Mouse (Mus musculus): ENCODE measurements at regions not wholly inside any gene's neighbourhood (a gene's known extent, or its start where the extent isn't known, plus 50 kb on each side); places are given as distances from the start of the nearest gene placed in this dataset.

DNA sequence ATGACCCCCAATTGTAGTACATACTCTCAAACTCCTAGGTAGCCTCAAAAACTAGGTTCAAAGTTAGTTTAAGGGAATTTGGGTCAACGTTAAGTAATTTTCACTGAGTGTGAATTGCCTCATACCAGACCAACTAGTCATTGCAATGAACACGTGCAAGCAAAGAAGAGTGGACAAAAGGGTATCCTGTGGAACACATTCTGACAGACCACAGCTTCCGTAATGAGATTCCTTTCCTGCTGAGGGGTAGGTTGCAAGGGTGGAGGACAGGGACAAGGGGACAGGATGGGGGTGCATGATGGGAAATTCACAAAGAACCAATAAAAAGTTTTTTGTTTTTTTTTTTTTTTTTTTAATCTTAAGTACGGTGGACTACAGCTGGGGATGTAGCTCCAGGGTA is 70.1 kb upstream of the Cdh6 start:
- WGBS: 71% methylated on average over 4 of the region's 4 CpGs

DNA sequence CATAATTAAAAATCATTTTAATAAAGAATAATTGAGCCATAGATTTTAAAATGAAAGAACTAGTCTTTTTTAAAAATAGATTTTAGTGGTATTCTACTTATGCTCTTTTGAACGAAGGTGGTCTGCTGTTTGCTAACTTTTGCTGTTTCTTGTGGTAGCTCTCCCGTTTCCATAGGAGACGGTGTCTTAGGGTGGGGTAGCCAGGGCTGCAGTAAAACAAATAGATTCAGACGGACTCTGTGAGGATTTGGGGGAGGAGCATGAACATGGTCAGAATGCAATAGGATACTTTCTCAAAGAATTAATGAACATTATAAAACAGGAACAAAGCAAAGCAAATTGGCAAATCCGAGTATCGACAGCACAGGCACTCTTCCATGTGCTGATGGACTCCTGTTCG is 67.5 kb upstream of the Cdh6 start:
- Histone ChIP-seq H3K36me3 (no peaks in the 10 kb centered on the region), H3K4me3 (no peak overlapping the region), H3K4me1 (replicated peaks) (0 out of 2 replicates have a peak, but pooled peaks cover 4% of the 10 kb centered on the region), H3K4me2 (no peak overlapping the region), H3K27me3 (no peaks in the 10 kb centered on the region), H3K9me3 (replicated peaks) (no peaks in the 10 kb centered on the region), H3K9ac (no peak overlapping the region), H3K27ac (no peak overlapping the region)
- WGBS: 73% methylated on average over 7 of the region's 7 CpGs
- ATAC-seq (replicated peaks; ENCODE audit: insufficient number of reproducible peaks, insufficient read depth, low FRiP score, low read depth): no peak

More for the DNA sequence above, 70.1 kb upstream of the Cdh6 start:
- ATAC-seq (replicated peaks; ENCODE audit: insufficient number of reproducible peaks, insufficient read depth, low FRiP score, low read depth): no peak
- Histone ChIP-seq H3K36me3 (no peaks in the 10 kb centered on the region), H3K4me1 (replicated peaks) (0 out of 2 replicates have a peak, but pooled peaks cover 4% of the 10 kb centered on the region), H3K9me3 (replicated peaks) (no peaks in the 10 kb centered on the region), H3K27ac (no peak overlapping the region), H3K27me3 (no peaks in the 10 kb centered on the region), H3K4me2 (no peak overlapping the region), H3K4me3 (no peak overlapping the region), H3K9ac (no peak overlapping the region)

DNA sequence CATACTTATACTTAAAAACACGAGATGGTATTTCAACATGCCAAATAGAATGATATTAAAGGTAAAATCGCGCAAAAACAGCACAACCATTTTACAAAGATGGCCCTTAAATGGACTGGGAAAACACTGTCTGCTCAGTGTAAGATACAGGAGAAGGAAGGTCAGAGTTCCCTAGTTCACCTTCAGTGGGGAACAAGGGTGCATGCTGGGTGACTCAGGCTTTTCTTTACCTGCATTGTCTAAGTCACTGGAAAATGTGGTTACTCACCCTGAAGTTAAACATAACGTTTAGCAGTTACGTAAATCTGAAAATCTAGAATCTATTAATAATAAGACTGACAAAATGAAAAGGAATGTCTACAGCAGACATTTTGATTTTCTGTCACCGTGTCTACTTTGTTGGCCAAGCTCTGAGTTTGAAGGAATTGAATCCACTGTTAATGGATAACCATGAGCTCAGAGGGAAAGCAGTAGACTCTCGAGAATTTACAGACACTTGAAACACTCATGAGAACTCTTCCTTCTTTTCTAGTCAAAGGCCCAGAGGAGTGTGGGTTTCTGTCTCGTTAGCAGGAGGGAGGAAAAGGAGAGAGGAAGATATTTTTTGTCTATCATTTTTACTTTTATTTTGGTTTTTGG is 63.5 kb upstream of the Cdh6 start:
- no peaks in the 10 kb centered on the region for H3K9me3 ChIP-seq (replicated peaks)
- no peak overlapping the region for H3K4me3 ChIP-seq
- no peaks in the 10 kb centered on the region for H3K27me3 ChIP-seq
- ATAC-seq (replicated peaks; ENCODE audit: insufficient number of reproducible peaks, insufficient read depth, low FRiP score, low read depth): no peak
- H3K27ac ChIP-seq: no peak overlapping the region
- no peak overlapping the region for H3K4me2 ChIP-seq
- H3K4me1 ChIP-seq (replicated peaks): no peaks in the 10 kb centered on the region
- H3K9ac ChIP-seq: no peak overlapping the region
- 74% methylated on average over 8 of the region's 8 CpGs for WGBS
- no peaks in the 10 kb centered on the region for H3K36me3 ChIP-seq

DNA sequence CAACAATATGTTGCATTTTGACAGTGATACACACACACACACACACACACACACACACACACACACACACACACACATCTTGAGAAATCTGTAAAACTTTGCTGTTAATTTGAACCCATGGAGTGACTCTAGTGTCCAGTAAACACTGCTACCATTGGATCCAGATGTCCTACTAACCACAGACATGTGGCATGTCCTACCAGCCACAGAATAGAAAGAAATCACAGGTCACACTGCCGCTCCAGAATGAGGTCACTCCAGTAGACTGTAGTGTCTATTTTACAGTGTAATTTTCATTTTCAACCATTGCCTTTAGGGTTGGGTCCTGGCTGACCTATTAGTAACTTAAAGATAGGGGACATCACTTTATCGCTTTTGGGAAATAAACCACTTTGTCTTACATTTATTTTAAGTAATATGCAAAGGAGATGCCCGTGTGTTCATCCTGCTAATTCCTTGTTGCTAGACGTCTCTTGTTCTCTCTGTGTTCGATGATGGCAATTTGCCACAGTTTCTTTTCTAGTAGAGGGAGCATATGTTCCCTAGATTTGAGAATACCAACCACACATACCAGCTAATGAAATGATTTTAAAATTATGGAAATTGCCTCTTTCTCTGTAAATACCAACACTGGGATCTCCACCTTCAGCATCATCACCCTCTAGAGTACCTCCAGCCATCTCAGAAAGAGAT is 59.2 kb upstream of the Cdh6 start:
- no peak overlapping the region for H3K4me2 ChIP-seq
- no peaks in the 10 kb centered on the region for H3K27me3 ChIP-seq
- no peak overlapping the region for H3K9ac ChIP-seq
- H3K4me1 ChIP-seq (replicated peaks): no peaks in the 10 kb centered on the region
- ATAC-seq (replicated peaks; ENCODE audit: insufficient number of reproducible peaks, insufficient read depth, low FRiP score, low read depth): no peak
- H3K9me3 ChIP-seq (replicated peaks): no peaks in the 10 kb centered on the region
- H3K4me3 ChIP-seq: no peak overlapping the region
- no peaks in the 10 kb centered on the region for H3K36me3 ChIP-seq
- 84% methylated on average over 5 of the region's 5 CpGs for WGBS
- H3K27ac ChIP-seq: no peak overlapping the region

DNA sequence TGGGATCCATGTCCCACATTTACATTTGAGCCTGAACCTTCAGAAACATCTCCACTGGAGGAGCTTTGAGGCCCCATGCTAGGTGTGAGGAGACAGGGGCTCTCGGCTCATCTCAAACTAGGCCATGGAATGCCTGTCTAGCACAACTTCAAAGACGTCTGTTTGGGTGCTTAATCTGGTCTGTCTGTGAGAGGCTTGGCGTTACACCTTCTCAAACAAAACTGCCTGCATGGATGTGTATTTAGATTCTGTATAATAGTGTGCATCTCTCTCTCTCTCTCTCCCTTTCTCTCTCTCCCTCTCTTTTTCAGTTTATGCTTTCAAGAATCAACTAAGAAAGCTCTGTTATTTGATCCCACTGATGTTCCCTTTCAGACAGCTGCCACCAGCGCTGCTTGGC is 58.1 kb upstream of the Cdh6 start:
- no peak for ATAC-seq (replicated peaks; ENCODE audit: insufficient number of reproducible peaks, insufficient read depth, low FRiP score, low read depth)
- no peak overlapping the region for H3K4me3 ChIP-seq
- no peak overlapping the region for H3K9ac ChIP-seq
- WGBS: 30% methylated on average over 4 of the region's 4 CpGs
- H3K4me1 ChIP-seq (replicated peaks): no peaks in the 10 kb centered on the region
- no peak overlapping the region for H3K4me2 ChIP-seq
- H3K27ac ChIP-seq: no peak overlapping the region
- no peaks in the 10 kb centered on the region for H3K27me3 ChIP-seq
- no peaks in the 10 kb centered on the region for H3K9me3 ChIP-seq (replicated peaks)
- no peaks in the 10 kb centered on the region for H3K36me3 ChIP-seq

DNA sequence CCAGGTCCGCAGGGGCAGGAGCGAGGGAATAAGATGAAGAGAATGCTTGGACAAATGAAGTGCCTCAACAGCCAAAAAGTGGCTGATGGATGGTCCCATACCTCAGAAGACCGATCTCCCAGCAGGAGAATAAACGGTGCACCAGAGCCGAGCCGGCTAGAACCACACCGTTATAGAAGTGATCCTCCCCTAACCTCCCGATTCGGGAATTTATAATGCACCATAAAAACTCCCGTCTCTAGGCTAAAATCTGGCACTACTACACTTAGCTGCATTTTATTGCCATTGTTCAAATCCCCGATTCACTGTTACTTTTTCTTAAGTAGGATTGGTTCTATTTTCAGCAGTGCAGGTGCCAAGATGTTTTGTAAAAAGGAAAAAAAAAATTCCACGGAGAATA is 54.6 kb upstream of the Cdh6 start:
- H3K36me3 ChIP-seq: no peaks in the 10 kb centered on the region
- no peak overlapping the region for H3K4me3 ChIP-seq
- H3K27ac ChIP-seq: no peak overlapping the region
- H3K4me1 ChIP-seq (replicated peaks): no peaks in the 10 kb centered on the region
- no peaks in the 10 kb centered on the region for H3K27me3 ChIP-seq
- no peak overlapping the region for H3K9ac ChIP-seq
- 86% methylated on average over 12 of the region's 12 CpGs for WGBS
- H3K4me2 ChIP-seq: no peak overlapping the region
- no peak for ATAC-seq (replicated peaks; ENCODE audit: insufficient number of reproducible peaks, insufficient read depth, low FRiP score, low read depth)
- H3K9me3 ChIP-seq (replicated peaks): no peaks in the 10 kb centered on the region

Data from heart, embryonic 15.5 days (tissue).